Mouse (Mus musculus) testis, adult 2 months (tissue): Measurements from ENCODE around the gene Clptm1l. TPM values are rescaled to one million over a fixed set of nuclear protein-coding genes. Genes with fewer than 3 reads are reported as not detected.

Experiments used
- H3K27ac ChIP-seq: fragments of 200-500 bp; 2 replicates; pipeline ENCODE4 v1.5.1; 2012; ENCODE audit warnings: low read depth, low read length; ENCODE audit not compliant: control insufficient read depth, insufficient read depth
- H3K27me3 ChIP-seq: fragments of 200-500 bp; 2 replicates; pipeline ENCODE4 v1.6.1; 2012; ENCODE audit warnings: mild to moderate bottlenecking, low read length, moderate library complexity; ENCODE audit not compliant: control insufficient read depth, insufficient read depth
- H3K36me3 ChIP-seq: fragments of 200-500 bp; 2 replicates; pipeline ENCODE4 v1.6.1; 2012; ENCODE audit warnings: mild to moderate bottlenecking, low read length; ENCODE audit not compliant: control insufficient read depth, insufficient read depth
- H3K4me1 ChIP-seq: fragments of 200-500 bp; 2 replicates; pipeline ENCODE4 v1.6.1; 2012; ENCODE audit warnings: low read length; ENCODE audit not compliant: control insufficient read depth, insufficient read depth
- H3K4me3 ChIP-seq: fragments of 200-500 bp; 2 replicates; pipeline ENCODE4 v1.5.1; 2012; ENCODE audit warnings: low read depth, mild to moderate bottlenecking, low read length, moderate library complexity, mixed read lengths; ENCODE audit not compliant: control insufficient read depth
- CTCF ChIP-seq: fragments of 200-500 bp; IDR thresholded peaks from 2 replicates; pipeline ENCODE4 v1.5.1; 2012; ENCODE audit warnings: low read depth, mild to moderate bottlenecking, inconsistent platforms, low read length, moderate library complexity; ENCODE audit not compliant: control insufficient read depth, insufficient read depth, insufficient replicate concordance
- POLR2A ChIP-seq: fragments of 200-500 bp; IDR thresholded peaks from 2 replicates; pipeline ENCODE4 v1.6.1; 2012; ENCODE audit warnings: low read depth, mild to moderate bottlenecking, inconsistent platforms, low read length, moderate library complexity; ENCODE audit not compliant: control insufficient read depth
- polyA plus RNA-seq: library from polyadenylated mRNA; depleted of rRNA; stranded (reverse); fragments of >200 nt; gene quantifications from 2 replicates; pipeline ENCODE4 v1.2.3, GENCODE M21; 2012

Clptm1l gene
- polyA plus RNA-seq, 1 experiment, result 132 TPM

DNA sequence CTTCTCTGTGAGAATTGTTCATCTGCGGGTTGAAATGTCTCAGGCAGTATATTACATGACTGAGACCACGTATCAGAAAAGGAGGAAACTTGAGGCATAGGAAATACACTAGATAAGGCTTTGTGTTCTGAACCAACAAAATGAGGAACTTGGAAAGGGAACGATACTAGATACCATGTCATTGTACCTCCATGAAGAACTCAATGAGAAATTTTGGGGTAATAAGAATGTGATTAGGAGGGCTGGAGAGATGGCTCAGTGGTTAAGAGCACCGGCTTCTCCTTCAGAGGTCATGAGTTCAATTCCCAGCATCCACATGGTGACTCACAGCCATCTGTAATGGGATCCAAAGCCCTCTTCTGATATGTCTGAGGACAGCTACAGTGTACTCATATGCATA, 3.6 kb upstream of the Clptm1l start:
- H3K27ac ChIP-seq, result no peak overlapping the region
- H3K36me3 ChIP-seq, result no peaks in the 10 kb centered on the region
- no peak overlapping the region for H3K4me3 ChIP-seq
- H3K4me1 ChIP-seq, result peaks cover 6% of the 10 kb centered on the region
- TF ChIP-seq CTCF (no peak), POLR2A (no peak)
- no peaks in the 10 kb centered on the region for H3K27me3 ChIP-seq

DNA sequence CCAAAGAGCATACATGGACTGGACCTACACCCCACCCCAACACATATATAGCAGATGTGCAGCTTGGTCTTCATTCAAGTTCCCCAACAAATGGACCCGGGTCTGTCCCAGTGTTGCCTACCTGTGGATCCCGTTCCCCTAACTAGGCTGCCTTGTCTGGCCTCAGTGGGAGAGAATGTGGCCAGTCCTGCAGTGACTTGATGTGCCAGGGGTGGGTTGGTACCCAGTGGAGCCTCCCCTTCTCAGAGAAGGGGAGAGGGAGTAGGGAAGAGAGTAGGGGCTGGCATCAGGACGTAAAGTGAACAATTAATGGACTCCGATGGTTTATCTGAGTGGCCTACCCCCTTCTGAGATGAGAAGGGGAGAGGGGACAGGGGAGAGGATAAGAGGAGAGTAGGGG, 760 bp upstream of the Clptm1l start:
- TF ChIP-seq POLR2A (no peak), CTCF (no peak)
- peak overlapping the region; percentile 41 for H3K4me3 ChIP-seq
- no peak overlapping the region for H3K27ac ChIP-seq
- no peaks in the 10 kb centered on the region; the same call in 1 of the 2 replicates for H3K36me3 ChIP-seq
- H3K27me3 ChIP-seq, result no peaks in the 10 kb centered on the region
- peaks cover 6% of the 10 kb centered on the region for H3K4me1 ChIP-seq

DNA sequence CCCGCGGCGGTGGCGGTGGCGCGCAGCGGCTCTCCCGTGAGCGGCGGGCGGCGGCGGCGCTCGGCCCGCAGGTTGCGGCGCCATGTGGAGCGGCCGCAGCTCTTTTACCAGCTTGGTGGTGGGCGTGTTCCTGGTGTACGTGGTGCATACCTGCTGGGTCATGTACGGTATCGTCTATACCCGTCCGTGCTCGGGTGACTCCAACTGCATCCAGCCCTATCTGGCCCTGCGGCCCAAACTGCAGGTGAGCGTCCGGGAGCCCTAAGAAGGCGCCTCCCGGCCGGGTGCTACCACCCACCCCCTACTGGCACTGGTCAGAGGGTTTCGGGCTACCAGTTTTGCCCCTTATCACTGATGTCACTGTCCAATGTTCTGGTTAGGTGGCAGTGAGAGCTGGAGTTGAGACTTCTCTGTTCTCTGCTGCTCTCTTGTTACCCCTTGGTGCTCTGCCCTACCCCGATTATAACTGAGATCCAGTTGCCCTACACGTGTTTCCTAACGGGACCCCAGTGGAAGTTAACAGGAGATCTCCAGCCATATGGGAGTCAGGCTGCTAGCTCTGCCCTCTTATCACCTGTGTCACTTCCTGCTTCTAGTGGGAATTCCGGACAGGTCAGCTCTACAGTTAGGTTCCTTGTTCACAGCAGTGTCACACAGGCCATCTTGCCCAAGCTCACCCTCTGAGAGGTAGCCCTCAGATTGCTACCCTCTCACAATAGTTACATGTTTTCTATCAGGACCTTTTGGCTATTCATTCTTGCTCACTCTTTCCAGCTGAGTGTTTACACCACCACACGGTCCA, 551 bp downstream of the Clptm1l start:
- TF ChIP-seq POLR2A (no peak), CTCF (no peak)
- Histone ChIP-seq H3K36me3 (peaks cover 2% of the 10 kb centered on the region; the same call in 1 of the 2 replicates), H3K27ac (peak overlapping the region; percentile 27), H3K4me1 (peaks cover 6% of the 10 kb centered on the region), H3K4me3 (peak overlapping the region; percentile 92), H3K27me3 (no peaks in the 10 kb centered on the region)

DNA sequence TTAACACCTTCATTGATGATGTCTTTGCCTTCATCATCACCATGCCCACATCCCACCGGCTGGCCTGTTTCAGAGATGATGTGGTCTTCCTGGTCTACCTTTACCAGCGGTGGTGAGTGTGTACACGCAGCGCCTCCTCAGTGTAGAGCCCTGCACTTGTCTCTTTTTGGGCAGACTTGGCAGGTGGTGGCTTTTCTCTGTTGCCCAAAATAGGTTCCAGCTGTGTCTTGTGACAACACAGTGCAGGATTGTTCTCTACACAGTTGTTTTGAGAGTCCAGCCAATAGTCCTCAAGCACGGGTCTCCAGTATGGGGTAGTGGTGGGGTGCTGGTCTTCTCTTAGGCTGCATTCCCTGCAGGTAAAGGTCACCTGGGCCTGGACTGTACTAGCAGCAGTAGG, 14.6 kb downstream of the Clptm1l start:
- H3K27me3 ChIP-seq, result no peaks in the 10 kb centered on the region
- no peak overlapping the region for H3K27ac ChIP-seq
- TF ChIP-seq CTCF (no peak), POLR2A (no peak)
- H3K36me3 ChIP-seq, result peaks cover 6% of the 10 kb centered on the region; the same call in 1 of the 2 replicates
- no peak overlapping the region for H3K4me3 ChIP-seq
- H3K4me1 ChIP-seq, result no peaks in the 10 kb centered on the region

DNA sequence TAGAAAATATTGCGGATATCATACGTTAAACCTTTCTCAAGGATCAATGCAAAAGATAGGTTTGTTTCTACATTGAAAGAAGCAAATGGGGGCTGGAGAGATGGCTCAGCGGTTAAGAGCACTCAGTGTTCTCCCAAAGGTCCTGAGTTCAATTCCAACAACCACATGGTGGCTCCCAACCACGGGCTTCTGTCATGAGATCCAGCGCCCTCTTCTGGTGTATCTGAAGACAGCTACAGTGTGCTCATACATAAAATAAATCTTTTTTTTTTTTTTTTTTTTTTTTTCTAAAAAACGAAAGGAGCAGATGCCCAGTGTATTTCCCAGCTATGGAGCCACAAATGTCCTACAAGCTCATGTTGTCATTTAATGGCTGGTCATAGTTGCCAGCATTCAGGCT, 16.8 kb downstream of the Clptm1l start:
- TF ChIP-seq POLR2A, result no peak
- H3K36me3 ChIP-seq, result peaks cover 6% of the 10 kb centered on the region; the same call in 1 of the 2 replicates

DNA sequence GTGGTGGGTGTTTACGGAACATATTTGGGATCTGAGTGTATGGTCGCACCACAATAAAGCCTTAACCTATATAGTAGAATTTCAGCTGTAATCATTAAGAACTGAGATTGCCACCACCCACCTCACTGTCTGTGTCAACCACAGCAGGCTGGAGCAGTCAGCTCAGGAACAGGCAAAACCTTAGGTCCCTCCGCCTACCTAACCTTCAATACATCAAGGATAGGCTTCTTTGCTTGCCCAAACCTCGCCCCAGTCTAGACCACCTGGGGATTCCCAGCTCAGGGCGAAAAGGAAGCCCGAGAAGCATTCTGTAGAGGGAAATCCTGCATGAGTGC, 22.6 kb downstream of the Clptm1l start:
- H3K27ac ChIP-seq, result no peak overlapping the region
- no peaks in the 10 kb centered on the region for H3K27me3 ChIP-seq
- TF ChIP-seq CTCF (no peak), POLR2A (no peak)
- H3K4me1 ChIP-seq, result peaks cover 6% of the 10 kb centered on the region
- peak overlapping the region; percentile 71; the same call in 1 of the 2 replicates for H3K4me3 ChIP-seq
- H3K36me3 ChIP-seq, result no peaks in the 10 kb centered on the region

More for the DNA sequence above, 16.8 kb downstream of the Clptm1l start:
- H3K4me3 ChIP-seq, result no peak overlapping the region
- H3K4me1 ChIP-seq, result no peaks in the 10 kb centered on the region
- no peak overlapping the region for H3K27ac ChIP-seq
- H3K27me3 ChIP-seq, result no peaks in the 10 kb centered on the region

DNA sequence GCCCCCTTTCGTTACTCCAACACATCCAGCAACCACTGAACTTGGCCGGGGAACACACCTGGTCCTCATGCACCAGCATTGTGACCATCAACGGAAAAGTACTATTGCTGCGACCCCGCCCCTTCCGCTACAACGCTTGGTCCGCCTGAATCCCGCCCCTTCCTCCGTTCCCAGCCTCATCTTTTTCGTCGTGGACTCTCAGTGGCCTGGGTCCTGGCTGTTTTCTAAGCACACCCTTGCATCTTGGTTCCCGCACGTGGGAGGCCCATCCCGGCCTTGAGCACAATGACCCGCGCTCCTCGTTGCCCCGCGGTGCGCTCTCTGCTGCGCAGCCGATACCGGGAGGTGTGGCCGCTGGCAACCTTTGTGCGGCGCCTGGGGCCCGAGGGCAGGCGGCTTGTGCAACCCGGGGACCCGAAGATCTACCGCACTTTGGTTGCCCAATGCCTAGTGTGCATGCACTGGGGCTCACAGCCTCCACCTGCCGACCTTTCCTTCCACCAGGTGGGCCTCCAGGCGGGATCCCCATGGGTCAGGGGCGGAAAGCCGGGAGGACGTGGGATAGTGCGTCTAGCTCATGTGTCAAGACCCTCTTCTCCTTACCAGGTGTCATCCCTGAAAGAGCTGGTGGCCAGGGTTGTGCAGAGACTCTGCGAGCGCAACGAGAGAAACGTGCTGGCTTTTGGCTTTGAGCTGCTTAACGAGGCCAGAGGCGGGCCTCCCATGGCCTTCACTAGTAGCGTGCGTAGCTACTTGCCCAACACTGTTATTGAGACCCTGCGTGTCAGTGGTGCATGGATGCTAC, 23.1 kb downstream of the Clptm1l start, which contains the start of gene Tert:
Tert (plus strand) TSS at position 167 of the 805 bp plus-strand sequence.
- TF ChIP-seq CTCF (no peak), POLR2A (peak; percentile 46; the same call in 1 of the 2 replicates)
- peak within 1 kb of the TSS; percentile 71 for H3K4me3 ChIP-seq
- H3K27ac ChIP-seq, result no peak within 1 kb of the TSS
- peaks cover 6% of the 10 kb centered on the region for H3K4me1 ChIP-seq
- no peaks in the 10 kb centered on the region for H3K27me3 ChIP-seq
- no peaks in the 10 kb centered on the region for H3K36me3 ChIP-seq

DNA sequence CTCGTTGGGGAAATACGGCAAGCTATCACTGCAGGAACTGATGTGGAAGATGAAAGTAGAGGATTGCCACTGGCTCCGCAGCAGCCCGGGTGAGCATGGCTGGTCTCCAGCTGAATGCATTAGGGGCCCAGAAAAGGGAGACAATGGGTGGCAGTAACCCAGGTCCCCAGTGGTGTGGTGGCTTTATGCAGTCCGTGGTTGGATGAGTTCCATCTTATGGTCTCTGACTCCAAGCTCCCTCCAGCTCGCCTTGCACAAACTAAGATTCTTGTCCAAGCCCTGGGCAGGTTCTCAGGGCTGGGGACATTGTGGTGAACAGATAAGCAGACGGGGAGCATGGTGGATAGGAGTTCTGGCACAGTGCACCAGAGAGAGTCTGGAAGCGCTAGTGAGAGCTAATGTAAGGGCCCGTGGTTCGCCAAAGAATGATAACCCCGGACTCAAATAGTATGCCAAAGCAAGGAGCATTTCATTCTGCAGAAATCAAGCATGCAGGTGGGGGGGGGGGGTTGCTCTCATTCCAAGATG, 24.8 kb downstream of the Clptm1l start:
- peaks cover 6% of the 10 kb centered on the region for H3K4me1 ChIP-seq
- H3K27me3 ChIP-seq, result no peaks in the 10 kb centered on the region
- no peaks in the 10 kb centered on the region for H3K36me3 ChIP-seq
- H3K27ac ChIP-seq, result no peak overlapping the region
- H3K4me3 ChIP-seq, result no peak overlapping the region
- TF ChIP-seq CTCF, result no peak
- TF ChIP-seq POLR2A, result no peak
